Mouse (Mus musculus): Measurements from ENCODE around the gene Sdhaf1.
A peak's percentile ranks its signal among the peaks of the same experiment; 100 is the strongest.

Sdhaf1 gene

DNA sequence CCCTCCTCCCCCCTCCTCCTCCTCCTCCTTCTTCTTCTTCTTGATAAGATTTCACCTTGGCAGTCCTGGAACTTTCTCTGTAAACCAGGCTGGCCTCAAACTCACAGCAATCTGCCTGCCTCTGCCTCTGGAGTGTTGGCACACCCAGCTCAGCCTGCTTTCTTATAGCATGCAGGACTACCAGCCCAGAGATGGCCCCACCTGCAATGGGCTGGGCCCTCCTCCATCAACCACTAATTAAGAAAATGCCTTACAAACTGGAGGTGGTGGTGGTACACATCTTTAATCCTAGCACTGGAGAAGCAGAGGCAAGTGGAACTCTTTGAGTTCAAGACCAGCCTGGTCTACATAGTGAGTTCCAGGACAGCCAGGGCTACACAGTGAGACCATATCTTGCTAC is 2.7 kb upstream of the Sdhaf1 start:
- no peak for DNase-seq (ENCODE audit: extremely low read depth, low read depth, low spot score)

DNA sequence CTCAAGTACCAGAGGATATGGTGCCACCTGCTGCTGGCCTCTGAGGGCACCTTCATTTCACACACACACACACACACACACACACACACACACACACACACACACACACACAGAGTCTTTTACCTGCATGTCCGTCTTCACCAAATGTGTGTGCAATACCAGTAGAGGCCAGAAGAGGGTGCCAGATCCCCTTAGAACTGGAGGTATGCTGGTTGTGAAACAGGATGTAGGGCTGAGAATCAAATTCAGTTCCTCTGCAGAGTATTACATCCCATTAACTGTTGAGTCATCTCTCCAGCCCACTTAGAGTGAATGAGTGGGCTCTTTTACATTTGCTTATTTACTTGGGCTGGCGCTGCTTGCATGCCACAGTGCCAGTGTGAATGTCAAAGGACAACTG is 1.7 kb upstream of the Sdhaf1 start:
- DNase-seq (ENCODE audit: extremely low read depth, low read depth, low spot score): no peak

DNA sequence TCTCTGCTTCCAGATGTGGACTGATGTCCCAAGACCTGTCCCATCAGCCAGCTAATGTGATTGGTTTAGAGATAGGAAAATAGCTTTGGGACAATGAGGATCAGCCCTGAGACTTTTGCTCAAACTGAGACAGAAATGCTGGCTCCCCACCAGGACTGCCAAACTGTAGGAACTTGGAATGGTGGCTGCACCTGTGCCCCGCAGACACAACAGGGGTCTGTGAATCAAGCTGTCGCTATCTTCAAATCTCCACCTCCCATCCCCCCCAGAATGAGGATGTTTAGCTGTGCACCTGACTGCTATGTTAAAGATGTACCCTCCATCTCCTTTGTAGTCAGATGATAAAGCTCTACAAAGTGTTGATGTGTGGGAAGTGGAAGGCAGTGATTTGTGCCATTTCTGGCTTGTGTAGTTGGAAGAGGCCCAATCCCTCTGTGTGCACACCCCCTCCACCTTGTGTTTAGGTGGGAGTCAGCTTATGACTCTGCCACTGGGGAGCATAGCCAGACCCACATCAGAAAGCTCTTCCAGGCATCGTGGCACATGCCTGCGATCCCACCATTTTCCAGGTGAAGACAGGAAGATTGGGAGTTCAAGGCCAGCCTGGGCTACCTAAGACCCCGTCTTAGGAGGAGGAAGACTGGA is 727 bp upstream of the Sdhaf1 start:
- DNase-seq (ENCODE audit: extremely low read depth, low read depth, low spot score): no peak

DNA sequence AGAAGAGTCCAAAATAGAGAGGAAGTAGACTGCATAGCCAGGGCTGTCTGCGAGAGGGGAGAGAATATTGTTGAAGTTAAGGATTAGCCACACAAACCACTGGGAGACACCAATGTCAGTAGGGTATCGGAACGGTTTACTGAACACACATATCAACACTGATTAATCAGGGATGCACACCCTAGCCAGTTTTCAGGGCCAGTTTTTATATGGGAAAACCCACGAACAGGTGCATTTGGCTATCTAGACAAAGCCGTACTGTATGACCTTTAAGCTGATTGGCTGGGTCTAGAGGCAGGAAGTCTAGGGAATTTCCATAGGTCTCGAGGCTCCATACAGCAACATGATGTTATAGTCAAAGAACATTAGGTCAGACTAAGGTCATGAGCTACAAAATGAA is 830 bp downstream of the Sdhaf1 start:
- no peak for DNase-seq (ENCODE audit: extremely low read depth, low read depth, low spot score)

DNA sequence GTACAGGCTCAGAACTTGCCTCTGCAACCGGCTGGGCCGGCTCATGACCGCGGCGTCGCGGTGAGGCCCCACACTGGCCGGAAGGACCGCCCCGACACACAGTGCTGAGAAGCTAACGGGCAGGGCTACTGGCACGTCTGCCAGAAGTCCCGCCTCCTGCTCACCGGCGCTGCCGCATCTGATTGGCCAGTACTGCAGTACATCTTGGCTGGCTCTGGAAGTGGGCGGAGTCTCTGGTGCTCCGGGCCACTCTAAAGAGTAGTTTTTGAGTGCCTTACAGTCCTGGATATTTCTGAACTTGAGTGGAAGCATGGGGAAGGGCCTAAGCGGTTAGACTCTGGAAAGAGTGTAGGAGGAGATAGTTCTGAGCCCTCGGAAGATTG is 1.4 kb downstream of the Sdhaf1 start:
- peak; percentile 84 for DNase-seq (ENCODE audit: extremely low read depth, low read depth, low spot score)

DNA sequence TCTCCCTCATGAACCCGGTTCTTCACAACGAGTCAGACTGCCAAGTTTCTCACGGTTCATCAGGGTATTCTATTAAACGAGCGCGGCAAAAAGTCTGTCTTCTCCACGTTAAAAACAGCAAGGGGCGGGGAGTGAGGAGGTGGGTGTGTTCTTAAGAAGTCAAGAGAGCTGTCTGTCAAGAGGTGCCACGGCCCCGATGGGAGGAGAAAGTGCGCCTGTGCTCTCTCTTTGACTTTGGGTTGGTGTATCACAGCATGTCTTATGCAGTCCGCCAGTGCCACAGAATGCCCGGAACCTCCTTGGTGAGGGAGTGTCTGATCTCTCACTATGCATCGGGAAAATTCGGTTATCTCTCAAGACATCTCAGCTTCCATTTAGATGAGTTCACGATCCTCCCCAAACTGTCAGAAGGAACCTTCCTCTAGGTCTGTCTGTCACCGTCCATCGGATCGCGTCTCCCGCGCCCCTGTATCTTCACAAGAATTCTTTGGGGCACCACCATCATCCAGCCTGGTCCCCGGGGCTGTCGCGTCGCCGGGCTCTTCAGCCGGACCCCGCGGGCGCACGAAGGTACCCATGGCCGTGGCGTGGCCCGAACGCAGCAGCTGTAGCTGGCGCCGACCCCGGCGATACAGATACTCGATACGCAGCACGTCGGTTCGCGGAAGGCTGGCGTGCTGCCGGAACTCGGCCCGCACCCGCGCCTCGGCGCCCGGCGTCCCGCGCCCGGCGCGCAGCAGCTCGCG is 2.0 kb downstream of the Sdhaf1 start, which contains the start of gene E130208F15Rik:
TSS of gene E130208F15Rik (plus strand) at position 202 of the 746 bp plus-strand sequence.
- no peak for DNase-seq (ENCODE audit: extremely low read depth, low read depth, low spot score)

DNA sequence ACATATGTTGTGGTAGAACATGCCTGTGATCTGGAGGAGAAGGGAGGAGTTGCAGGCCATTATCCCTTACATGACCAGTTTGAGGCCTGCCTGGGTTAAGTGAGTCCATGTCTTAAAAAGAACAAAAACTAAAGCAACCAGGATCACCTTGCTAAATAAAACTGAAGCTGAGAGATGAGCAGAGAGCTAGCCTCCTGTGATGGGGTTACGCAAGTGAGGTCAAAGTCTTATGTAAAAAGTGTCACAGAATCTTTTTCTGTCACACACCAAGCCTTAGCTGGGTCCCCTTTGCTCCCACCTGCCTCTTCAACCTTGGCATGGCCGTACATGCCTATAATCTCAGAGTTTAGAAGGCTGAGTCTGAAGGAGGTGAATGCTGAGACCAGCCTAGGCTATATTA is 2.7 kb downstream of the Sdhaf1 start:
- no peak for DNase-seq (ENCODE audit: extremely low read depth, low read depth, low spot score)

DNA sequence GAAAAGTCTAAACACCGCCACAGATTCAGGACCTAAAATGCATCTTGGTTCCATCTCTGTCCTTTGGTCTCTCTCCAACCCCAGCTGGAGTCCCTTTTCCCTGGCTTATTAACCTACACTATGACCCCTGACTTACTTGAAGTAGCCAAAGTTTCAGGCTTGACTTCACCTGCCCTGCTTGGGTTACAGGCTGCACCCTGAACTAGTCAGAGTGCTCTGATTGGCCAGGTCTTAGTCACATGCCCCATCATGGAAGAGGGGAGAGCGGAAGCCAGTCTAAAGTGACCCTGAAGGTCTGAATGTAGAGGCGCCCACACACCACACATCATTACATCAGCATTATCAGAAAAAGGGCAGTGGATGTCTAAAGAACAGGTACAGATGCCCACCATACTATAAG is 5.6 kb downstream of the Sdhaf1 start:
- DNase-seq (ENCODE audit: extremely low read depth, low read depth, low spot score): no peak

DNA sequence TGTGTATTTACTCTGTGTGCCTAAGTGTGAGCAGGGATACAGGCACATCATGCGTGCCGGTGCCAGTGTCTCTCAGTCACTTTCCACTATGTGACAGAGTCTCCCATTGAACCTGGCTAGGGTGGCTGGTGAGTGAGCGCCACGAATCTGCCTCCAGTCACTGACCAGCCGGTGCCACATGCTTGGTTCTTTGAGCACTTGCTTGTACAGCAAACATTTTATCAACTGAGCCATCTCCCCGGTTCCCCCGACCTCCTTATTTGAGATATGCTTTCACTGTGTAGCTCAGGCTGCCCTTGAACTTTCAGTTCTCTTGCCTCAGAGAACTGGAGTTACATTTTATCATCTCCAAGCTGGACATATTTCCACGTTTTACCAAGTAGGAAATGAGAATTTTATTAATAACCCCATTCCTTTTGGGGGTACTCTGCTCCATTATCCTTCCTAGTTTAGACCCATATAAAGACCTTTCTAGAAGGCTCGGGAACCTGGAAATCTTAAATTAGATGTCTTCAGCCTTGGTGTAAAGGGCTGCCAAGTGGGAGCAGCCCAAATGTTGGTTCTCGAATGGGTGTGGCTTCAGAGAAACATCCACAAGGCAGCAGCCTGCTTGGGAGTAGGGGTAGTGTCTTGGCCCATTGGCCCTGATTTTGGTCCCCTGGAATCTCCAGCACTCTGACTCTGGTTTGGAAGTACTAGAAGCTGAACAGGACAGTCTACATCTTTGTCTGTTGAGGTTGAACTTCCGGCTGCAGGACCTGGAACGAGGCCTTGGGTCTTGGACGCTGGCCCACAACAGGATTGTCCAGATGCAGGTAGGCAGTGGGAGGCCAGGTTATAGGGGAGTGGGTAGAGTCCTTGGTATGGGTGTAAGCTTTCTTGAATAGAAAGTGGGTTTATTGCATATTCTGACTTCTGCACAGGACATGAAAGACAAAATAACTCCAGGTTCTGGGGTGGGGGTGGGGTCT is 7.9 kb downstream of the Sdhaf1 start:
- DNase-seq (ENCODE audit: extremely low read depth, low read depth, low spot score): no peak

DNA sequence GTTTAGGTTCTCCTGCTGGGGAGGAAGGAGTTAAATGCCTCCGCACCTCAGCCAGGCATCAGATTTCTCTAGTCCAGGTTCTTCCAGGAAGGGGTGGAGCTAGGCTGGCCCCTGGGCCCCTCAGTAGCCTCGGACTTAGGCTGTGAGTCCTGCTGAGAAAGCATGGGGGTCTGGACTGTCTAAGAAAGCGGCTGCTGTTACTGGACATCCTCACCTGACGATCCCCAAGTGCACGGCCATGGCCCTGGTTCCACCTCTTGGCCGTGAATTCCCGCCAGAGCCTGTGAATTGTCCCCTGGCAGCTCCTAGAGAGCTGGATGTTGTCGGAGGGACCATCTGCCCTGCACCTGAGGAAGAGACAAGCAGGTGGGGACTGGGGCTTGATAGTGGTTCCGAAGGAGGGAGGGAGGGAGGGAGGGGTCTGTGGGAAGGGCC is 9.0 kb downstream of the Sdhaf1 start, which contains the start of gene Syne4:
TSS of gene Syne4 (plus strand) at position 87 of the 435 bp plus-strand sequence.
- DNase-seq (ENCODE audit: extremely low read depth, low read depth, low spot score): no peak

DNA sequence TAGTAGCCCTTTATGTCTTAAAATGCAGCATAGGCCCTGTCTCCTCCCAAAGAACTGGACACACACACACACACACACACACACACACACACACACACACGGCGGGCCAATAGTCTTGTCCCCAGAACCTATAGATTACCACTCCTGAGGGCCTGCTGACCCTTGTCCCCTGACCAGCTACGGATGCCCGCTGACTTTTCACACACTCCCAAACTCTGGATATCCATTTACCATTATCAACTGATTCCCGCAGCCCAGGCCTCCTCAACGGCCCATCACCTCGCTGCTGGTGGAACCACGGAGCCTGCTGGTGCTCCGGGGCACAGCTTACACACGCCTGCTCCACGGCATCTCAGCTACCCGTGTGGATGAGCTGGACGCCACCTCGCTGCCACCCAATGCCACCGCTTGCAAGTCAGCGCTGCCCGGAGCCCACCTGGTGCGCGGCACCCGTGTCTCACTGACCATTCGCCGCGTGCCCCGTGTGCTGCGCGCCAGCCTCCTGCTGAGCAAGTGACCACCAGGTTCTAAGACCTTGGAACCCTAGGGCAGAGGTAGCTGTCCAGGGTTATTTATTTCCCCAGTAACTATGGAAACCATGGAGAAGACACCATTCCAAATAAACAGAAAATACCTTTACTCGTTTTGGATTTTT is 9.9 kb downstream of the Sdhaf1 start:
- DNase-seq (ENCODE audit: extremely low read depth, low read depth, low spot score): no peak

DNA sequence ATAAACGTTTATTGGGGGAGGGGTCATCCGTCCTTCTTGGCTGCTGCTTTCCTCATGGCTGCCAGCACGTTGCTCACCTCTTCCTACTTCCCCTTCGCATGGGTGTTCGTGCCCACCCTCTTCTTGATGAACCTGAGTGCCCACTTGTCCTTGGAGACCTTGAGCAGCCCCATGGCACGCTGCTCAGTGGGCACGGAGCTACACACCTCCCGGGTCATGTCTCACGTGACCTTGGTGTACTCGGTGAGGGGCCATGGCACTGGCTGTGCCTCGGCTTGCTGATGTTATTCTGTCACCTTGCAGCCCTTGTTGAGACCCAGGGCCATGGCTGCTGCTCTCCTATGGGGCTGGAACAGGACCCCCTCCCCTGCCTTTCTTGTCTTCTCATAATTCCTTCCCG is 13.6 kb downstream of the Sdhaf1 start:
- DNase-seq (ENCODE audit: extremely low read depth, low read depth, low spot score): no peak

DNA sequence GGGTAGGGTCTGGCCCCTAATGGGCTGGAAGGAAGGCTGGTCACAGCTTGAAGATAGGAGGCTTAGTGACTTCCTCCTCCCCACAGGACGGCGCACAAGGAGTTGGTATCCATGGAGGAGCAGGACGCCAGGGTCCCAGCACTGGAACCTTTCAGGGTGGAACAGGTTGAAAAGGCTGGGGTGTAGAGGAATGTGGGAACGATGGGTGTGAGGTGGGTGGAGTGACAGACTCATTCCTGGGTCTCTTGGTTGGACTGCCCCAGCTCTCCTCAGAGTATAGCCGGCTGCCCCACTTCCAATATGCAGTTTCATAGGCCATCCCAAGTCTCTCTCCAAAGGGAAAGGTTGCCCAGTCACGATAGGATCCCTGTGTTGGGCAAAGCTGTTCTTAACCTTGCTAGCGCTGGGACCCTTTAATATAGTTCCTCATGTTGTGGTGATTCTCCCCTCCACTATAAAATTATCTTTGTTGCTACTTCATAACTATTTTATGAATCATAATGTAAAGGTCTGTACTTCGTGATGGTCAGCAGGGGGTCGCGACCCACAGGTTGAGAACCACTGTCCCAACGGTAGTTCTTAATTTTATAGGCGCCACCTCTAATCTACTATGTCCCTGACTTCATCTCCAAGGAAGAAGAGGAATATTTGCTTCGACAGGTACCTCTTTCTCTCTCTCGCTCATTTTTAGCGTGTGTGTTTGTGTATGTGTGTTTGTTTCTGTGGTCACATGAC is 14.1 kb downstream of the Sdhaf1 start:
- DNase-seq (ENCODE audit: extremely low read depth, low read depth, low spot score): no peak

DNA sequence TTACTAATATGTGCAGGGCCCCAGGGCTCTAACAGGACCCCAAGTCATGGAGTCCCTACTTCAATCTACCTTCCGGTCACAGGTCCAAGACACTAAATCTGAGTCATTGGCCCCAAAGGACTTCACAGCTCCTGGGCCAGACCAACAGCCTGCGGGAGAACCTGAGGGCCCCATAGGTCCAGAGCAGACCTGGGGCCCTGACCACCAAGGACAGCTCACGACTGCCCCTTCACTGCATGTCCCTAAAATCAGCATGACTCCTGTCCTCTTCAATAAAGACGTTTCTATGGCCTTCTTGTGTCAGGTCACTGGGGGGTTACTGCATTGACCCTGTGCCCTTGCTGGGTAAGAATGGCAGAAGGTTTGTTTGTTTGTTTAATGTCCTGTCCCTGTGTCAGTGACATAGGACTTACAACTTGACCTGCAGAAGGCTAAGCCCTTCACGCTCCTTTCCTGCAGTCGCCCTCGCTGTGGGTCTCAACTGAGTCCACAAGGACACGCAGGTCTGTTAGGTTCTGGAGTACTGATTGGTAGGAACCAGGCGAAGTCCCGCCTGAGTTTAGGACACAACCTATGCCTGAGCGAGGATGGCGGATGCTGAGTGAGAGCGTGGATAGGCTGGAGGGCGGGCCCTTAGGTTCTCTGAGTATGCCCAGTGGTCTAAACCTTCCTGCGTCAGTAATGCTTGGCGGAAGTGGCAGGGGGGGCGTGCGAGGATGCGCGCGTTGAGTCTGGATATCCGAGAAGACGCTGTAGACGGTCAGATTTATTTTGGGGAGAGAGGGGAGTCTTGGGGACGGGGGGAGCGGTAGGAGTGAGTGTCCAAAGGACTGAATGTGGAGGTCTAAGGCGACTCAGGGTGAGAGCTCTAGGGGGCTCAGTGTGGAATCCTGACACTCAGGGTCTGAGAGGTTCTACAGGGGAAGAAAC is 15.4 kb downstream of the Sdhaf1 start, which contains the start of gene Alkbh6:
TSS of gene Alkbh6 (plus strand) at position 642 of the 930 bp plus-strand sequence.
- peak; percentile 69 for DNase-seq (ENCODE audit: extremely low read depth, low read depth, low spot score)

DNA sequence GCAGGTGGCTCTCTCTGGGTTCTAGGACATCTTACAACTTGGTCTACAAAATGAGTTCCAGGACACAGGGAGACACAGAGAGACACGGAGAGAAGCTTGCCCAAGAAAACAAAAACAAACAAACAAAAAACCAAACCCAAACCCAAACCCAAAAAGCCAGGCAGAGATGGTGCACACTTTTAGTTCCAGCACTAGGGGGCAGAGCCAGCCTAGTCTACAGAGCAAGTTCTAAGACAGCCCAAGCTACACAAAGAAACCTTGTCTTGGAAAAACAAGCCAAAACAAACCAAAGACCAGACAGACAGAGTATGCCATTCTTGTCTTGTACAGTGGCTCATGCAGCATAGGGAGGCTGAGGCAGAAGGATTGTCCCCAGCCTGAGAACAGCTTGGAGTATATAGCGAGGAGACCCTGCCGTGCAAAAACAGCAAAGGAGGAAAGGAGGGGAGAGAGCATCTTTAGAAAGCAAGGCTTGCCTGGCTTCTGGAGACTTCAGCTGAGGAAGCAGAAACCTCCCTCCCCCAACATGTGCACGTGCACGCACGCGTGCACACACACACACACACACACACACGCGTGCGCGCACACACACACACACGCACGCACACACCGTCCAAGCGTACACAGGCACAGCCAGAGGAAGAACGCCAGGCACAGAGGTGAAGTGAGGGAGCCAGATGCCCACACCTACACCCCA is 17.5 kb downstream of the Sdhaf1 start:
- DNase-seq (ENCODE audit: extremely low read depth, low read depth, low spot score): no peak

DNA sequence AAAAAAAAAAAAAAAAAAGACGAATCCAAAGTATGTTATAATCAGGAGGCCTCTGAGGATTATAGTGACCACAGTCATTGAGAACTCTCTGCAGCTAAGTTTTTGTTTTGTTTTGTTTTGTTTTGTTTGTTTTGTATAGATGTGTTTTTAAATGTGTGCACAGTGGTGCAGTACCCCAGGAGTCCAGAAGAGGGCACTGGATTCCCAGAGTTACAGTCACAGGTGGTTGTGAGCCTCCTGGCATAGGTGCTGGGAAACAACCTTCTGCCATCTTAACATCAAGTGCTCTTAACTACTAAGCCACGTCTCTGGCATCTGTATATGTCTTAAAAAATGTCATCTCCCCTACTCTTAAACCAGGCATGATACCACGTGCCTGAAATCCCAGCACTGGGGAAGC is 22.8 kb downstream of the Sdhaf1 start:
- no peak for DNase-seq (ENCODE audit: extremely low read depth, low read depth, low spot score)

DNA sequence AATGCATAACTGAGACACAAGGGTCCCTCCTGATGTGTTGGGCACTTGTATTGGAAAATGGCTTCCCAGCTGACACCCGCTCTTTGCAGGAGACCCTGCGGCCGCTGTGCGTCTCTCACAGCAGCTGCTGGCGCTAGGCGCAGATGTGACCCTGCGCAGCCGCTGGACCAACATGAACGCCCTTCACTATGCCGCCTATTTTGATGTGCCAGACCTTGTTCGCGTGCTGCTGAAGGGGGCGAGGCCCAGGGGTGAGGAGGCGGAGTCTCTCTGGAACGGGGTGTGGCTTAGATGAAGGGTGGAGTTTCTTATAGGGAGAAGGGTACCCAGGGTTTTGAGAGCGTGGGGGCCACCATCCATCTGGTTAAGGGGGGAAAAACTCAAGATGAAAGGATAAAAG is 26.4 kb downstream of the Sdhaf1 start:
- no peak for DNase-seq (ENCODE audit: extremely low read depth, low read depth, low spot score)

DNA sequence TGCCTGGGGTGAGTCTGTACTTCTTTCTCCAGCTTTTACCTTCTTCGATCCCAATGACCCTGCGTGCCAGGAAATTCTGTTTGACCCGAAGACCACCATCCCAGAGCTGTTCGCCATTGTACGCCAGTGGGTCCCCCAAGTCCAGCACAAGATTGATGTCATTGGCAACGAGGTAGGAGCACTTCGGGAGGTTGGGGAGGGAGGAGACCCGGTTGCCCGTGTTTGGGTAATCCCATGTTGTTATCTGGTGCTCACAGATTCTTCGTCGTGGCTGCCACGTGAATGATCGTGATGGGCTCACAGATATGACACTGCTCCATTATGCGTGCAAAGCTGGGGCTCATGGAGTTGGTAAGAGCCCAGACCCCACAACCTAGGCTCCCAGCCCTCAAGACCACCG is 26.9 kb downstream of the Sdhaf1 start:
- no peak for DNase-seq (ENCODE audit: extremely low read depth, low read depth, low spot score)
